Mouse (Mus musculus): Measurements from ENCODE around the gene Fpgs. TPM values are rescaled to one million over a fixed set of nuclear protein-coding genes. Genes with fewer than 3 reads are reported as not detected.

The Fpgs gene
- polyA plus RNA-seq, 2 experiments = 21.6 to 45.3 TPM

DNA sequence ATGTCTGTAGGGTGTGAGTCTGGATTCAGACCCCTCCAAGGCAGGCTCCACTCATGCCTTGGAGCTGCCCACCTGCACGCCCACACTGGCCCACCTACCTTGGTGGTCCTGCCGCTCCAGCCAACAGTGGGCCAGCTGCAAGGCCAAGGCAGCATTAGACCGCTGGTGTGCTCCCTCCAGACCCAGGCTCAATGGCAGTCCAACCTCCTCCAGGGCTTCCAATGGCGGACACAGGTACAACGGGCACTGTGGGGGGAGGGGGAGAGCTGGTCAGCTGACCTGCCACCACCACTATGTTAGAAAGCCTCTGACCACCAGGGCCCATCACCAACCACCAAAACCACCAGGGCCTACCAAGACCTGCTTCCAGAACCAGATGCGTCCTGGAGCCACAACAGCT lies 17.3 kb downstream of the Fpgs start:
- no peak overlapping the region for H3K4me2 ChIP-seq (ENCODE audit: low read depth)
- H3K36me3 ChIP-seq (replicated peaks; ENCODE audit: control insufficient read depth, insufficient read depth, low read depth) = peaks cover 6% of the 10 kb centered on the region; the same call in 1 of the 2 replicates
- DNase-seq (ENCODE audit: low read depth in 3 of 3, low spot score in 3 of 3) (no peak), ATAC-seq (ENCODE audit: insufficient read depth) (no peak)
- no peaks in the 10 kb centered on the region for H3K27me3 ChIP-seq (ENCODE audit: control insufficient read depth, insufficient read depth, low read length)
- H3K4me1 ChIP-seq (replicated peaks; ENCODE audit: control insufficient read depth in 2 of 2, insufficient read depth in 2 of 2, low read length in 1 of 2) = peaks cover 0 to 5% of the 10 kb centered on the region in 2 experiments; a peak in 1 of 4 replicates
- 79% methylated on average over 6 of the region's 6 CpGs for WGBS (ENCODE audit: insufficient replicate concordance)
- TF ChIP-seq CTCF (IDR thresholded peaks at IDR 0.05; ENCODE audit: low read depth) = no peak
- no peak for TF ChIP-seq EP300 (IDR thresholded peaks at IDR 0.05; ENCODE audit: low read depth)
- H3K9me3 ChIP-seq (ENCODE audit: control insufficient read depth, low read length) = no peaks in the 10 kb centered on the region
- no peak overlapping the region for H3K9ac ChIP-seq (replicated peaks)
- no peak overlapping the region for H3K4me3 ChIP-seq (ENCODE audit: insufficient read depth in 1 of 2, low read depth in 2 of 2, low read length in 2 of 2)
- no peak overlapping the region for H3K27ac ChIP-seq

GRCm38 (mm10) chr2:32685807-32686206 lies 18.1 kb downstream of the Fpgs start:
- ATAC-seq (ENCODE audit: insufficient read depth) = no peak
- Histone ChIP-seq H3K27me3 (ENCODE audit: control insufficient read depth, insufficient read depth, low read length) (no peaks in the 10 kb centered on the region), H3K4me3 (ENCODE audit: insufficient read depth in 1 of 2, low read depth in 2 of 2, low read length in 2 of 2) (no peak overlapping the region), H3K4me1 (replicated peaks; ENCODE audit: control insufficient read depth in 2 of 2, insufficient read depth in 2 of 2, low read length in 1 of 2) (0 out of 4 replicates have a peak, but pooled peaks cover 0 to 2% of the 10 kb centered on the region in 2 experiments), H3K9me3 (ENCODE audit: control insufficient read depth, low read length) (no peaks in the 10 kb centered on the region), H3K4me2 (ENCODE audit: low read depth) (no peak overlapping the region), H3K36me3 (replicated peaks; ENCODE audit: control insufficient read depth, insufficient read depth, low read depth) (peaks cover 6% of the 10 kb centered on the region; the same call in 1 of the 2 replicates), H3K27ac (no peak overlapping the region), H3K9ac (replicated peaks) (no peak overlapping the region)
- DNase-seq (ENCODE audit: low read depth in 3 of 3, low spot score in 3 of 3) = no peak
- whole genome bisulfite sequencing (ENCODE audit: insufficient replicate concordance) = 81% methylated on average over 3 of the region's 3 CpGs
- TF ChIP-seq EP300 (IDR thresholded peaks at IDR 0.05; ENCODE audit: low read depth) = no peak
- no peak for TF ChIP-seq CTCF (IDR thresholded peaks at IDR 0.05; ENCODE audit: low read depth)

GRCm38 (mm10) chr2:32684681-32685428 lies 19.1 kb downstream of the Fpgs start:
- H3K9me3 ChIP-seq (ENCODE audit: control insufficient read depth, low read length) = no peaks in the 10 kb centered on the region
- no peak overlapping the region for H3K27ac ChIP-seq
- 77% methylated on average over 15 of the region's 15 CpGs for WGBS (ENCODE audit: insufficient replicate concordance)
- DNase-seq (ENCODE audit: low read depth in 3 of 3, low spot score in 3 of 3) = no peak
- no peak overlapping the region for H3K4me3 ChIP-seq (ENCODE audit: insufficient read depth in 1 of 2, low read depth in 2 of 2, low read length in 2 of 2)
- TF ChIP-seq EP300 (IDR thresholded peaks at IDR 0.05; ENCODE audit: low read depth) = no peak
- no peak for TF ChIP-seq CTCF (IDR thresholded peaks at IDR 0.05; ENCODE audit: low read depth)
- no peak overlapping the region for H3K9ac ChIP-seq (replicated peaks)
- H3K4me1 ChIP-seq (replicated peaks; ENCODE audit: control insufficient read depth in 2 of 2, insufficient read depth in 2 of 2, low read length in 1 of 2) = 0 out of 4 replicates have a peak, but pooled peaks cover 0 to 2% of the 10 kb centered on the region in 2 experiments
- ATAC-seq (ENCODE audit: insufficient read depth) = no peak
- peaks cover 6% of the 10 kb centered on the region; the same call in 1 of the 2 replicates for H3K36me3 ChIP-seq (replicated peaks; ENCODE audit: control insufficient read depth, insufficient read depth, low read depth)
- H3K4me2 ChIP-seq (ENCODE audit: low read depth) = no peak overlapping the region
- no peaks in the 10 kb centered on the region for H3K27me3 ChIP-seq (ENCODE audit: control insufficient read depth, insufficient read depth, low read length)

DNA sequence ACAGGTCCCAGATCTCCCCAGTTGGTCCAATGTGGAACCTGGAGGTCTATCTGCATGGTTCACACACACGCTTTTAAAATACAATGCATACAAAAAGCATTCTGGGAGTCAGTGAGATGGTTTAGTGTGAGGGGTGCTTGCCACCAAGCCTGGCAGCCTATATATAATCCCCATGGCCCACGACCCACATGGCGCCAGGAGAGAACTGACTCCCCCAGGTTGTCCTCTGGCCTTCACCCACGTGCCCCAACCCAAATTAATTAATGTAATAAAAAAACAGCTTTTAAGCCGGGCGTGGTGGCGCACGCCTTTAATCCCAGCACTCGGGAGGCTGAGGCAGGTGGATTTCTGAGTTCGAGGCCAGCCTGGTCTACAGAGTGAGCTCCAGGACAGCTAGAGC lies 20.2 kb downstream of the Fpgs start:
- H3K36me3 ChIP-seq (replicated peaks; ENCODE audit: control insufficient read depth, insufficient read depth, low read depth) = peaks cover 6% of the 10 kb centered on the region; the same call in 1 of the 2 replicates
- H3K27me3 ChIP-seq (ENCODE audit: control insufficient read depth, insufficient read depth, low read length) = no peaks in the 10 kb centered on the region
- no peaks in the 10 kb centered on the region for H3K9me3 ChIP-seq (ENCODE audit: control insufficient read depth, low read length)
- TF ChIP-seq EP300 (IDR thresholded peaks at IDR 0.05; ENCODE audit: low read depth) (no peak), CTCF (IDR thresholded peaks at IDR 0.05; ENCODE audit: low read depth) (no peak)
- no peaks in the 10 kb centered on the region for H3K4me1 ChIP-seq (replicated peaks; ENCODE audit: control insufficient read depth in 2 of 2, insufficient read depth in 2 of 2, low read length in 1 of 2)
- H3K4me2 ChIP-seq (ENCODE audit: low read depth) = no peak overlapping the region
- no peak for DNase-seq (ENCODE audit: low read depth in 3 of 3, low spot score in 3 of 3)
- H3K9ac ChIP-seq (replicated peaks) = no peak overlapping the region
- ATAC-seq (ENCODE audit: insufficient read depth) = no peak
- H3K4me3 ChIP-seq (ENCODE audit: insufficient read depth in 1 of 2, low read depth in 2 of 2, low read length in 2 of 2) = no peak overlapping the region
- 84% methylated on average over 10 of the region's 10 CpGs for WGBS (ENCODE audit: insufficient replicate concordance)
- H3K27ac ChIP-seq = no peak overlapping the region

DNA sequence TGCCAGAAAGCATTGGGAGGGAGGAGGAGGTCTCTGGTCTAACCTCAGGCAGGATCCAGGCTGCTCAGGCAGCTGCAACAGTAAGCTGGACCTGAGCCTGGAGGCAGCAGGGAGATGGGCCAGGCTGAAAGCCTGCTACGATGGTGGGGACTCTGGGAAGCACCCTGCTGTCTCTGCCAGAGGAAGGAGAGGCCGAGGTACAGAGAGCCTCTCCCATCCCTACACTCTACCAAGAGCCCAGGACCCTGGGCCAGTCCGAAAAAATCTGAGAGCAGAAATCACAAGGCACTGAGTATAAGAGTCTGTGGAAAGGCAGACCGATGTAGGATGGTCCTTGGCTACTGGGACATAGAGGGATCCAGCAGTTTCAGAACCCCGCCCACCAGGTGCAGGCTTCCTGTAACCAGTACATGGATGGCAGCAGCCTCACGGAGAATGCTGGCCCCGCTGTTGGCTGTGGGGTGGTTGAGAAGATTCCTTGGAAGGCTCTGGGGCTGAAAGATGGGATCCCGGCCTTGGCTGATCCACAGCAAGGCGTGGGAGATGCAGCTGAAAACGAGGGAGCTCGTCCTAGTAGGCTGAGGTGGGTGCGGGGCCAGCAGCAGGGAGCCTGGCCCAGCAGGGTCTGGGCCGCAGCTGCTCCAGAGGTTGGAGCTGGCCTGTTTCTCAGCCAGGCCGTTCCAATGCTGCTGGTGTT lies 21.1 kb downstream of the Fpgs start:
- Histone ChIP-seq H3K27ac (no peak overlapping the region), H3K4me3 (ENCODE audit: insufficient read depth in 1 of 2, low read depth in 2 of 2, low read length in 2 of 2) (no peak overlapping the region), H3K36me3 (replicated peaks; ENCODE audit: control insufficient read depth, insufficient read depth, low read depth) (peaks cover 6% of the 10 kb centered on the region; the same call in 1 of the 2 replicates), H3K9me3 (ENCODE audit: control insufficient read depth, low read length) (no peaks in the 10 kb centered on the region), H3K4me1 (replicated peaks; ENCODE audit: control insufficient read depth in 2 of 2, insufficient read depth in 2 of 2, low read length in 1 of 2) (no peaks in the 10 kb centered on the region), H3K27me3 (ENCODE audit: control insufficient read depth, insufficient read depth, low read length) (no peaks in the 10 kb centered on the region), H3K9ac (replicated peaks) (no peak overlapping the region), H3K4me2 (ENCODE audit: low read depth) (no peak overlapping the region)
- DNase-seq (ENCODE audit: low read depth in 3 of 3, low spot score in 3 of 3) (no peak), ATAC-seq (ENCODE audit: insufficient read depth) (no peak)
- no peak for TF ChIP-seq EP300 (IDR thresholded peaks at IDR 0.05; ENCODE audit: low read depth)
- TF ChIP-seq CTCF (IDR thresholded peaks at IDR 0.05; ENCODE audit: low read depth) = no peak
- WGBS (ENCODE audit: insufficient replicate concordance) = 76% methylated on average over 14 of the region's 14 CpGs

All from liver, embryonic 14.5 days (tissue).